Mouse (Mus musculus) liver, postnatal 0 days (tissue): ENCODE data around the gene P2rx1. TPM values are rescaled to one million over a fixed set of nuclear protein-coding genes. Genes with fewer than 3 reads are reported as not detected.
A peak's percentile ranks its signal among the peaks of the same experiment; 100 is the strongest.

ENCODE experiments used
- ATAC-seq: fragments of 200-750 bp; cut with Nextera tagmentation; 2 replicates; pipeline ENCODE4 v1.8.0; 2017; ENCODE audit warnings: mild to moderate bottlenecking, moderate library complexity
- DNase-seq: peaks from one replicate; pipeline ENCODE4 v3.0.0-alpha.2; 2016
- H3K27ac ChIP-seq: fragments of 300-500 bp; sonication (generic); 2 replicates; pipeline ENCODE4 v1.5.1; 2014; ENCODE audit warnings: antibody characterized with exemption, moderate library complexity, mild to moderate bottlenecking, low read depth
- H3K27me3 ChIP-seq: fragments of 300-500 bp; sonication (generic); 2 replicates; pipeline ENCODE4 v1.6.1; 2014; ENCODE audit warnings: low read length, control low read depth, mixed read lengths; ENCODE audit not compliant: insufficient read depth
- H3K36me3 ChIP-seq: fragments of 300-500 bp; sonication (generic); replicated peaks from 2 replicates; pipeline ENCODE4 v1.6.1; 2014; ENCODE audit warnings: mild to moderate bottlenecking, control low read depth, low read length, moderate library complexity, mixed read lengths; ENCODE audit not compliant: insufficient read depth
- H3K4me1 ChIP-seq: fragments of 300-500 bp; sonication (generic); 2 replicates; pipeline ENCODE4 v1.6.1; 2014; ENCODE audit warnings: antibody characterized with exemption, mild to moderate bottlenecking, control low read depth; ENCODE audit not compliant: insufficient read depth
- H3K4me2 ChIP-seq: fragments of 300-500 bp; sonication (generic); 2 replicates; pipeline ENCODE4 v1.6.1; 2014; ENCODE audit warnings: low read depth, mild to moderate bottlenecking, low read length, moderate library complexity, mixed read lengths
- H3K4me3 ChIP-seq: fragments of 300-500 bp; sonication (generic); 2 replicates; pipeline ENCODE4 v1.5.1; 2014; ENCODE audit warnings: low read depth, low read length
- H3K9ac ChIP-seq: fragments of 300-500 bp; sonication (generic); replicated peaks from 2 replicates; pipeline ENCODE4 v1.6.1; 2014; ENCODE audit warnings: mild to moderate bottlenecking, moderate library complexity
- H3K9me3 ChIP-seq: fragments of 300-500 bp; sonication (generic); 2 replicates; pipeline ENCODE4 v1.6.1; 2016; ENCODE audit warnings: mild to moderate bottlenecking, control low read depth, low read length, mixed read lengths
- CTCF ChIP-seq: sonication (generic); IDR thresholded peaks from 2 replicates; pipeline ENCODE4 v1.5.1; 2016; ENCODE audit warnings: antibody characterized with exemption, low read depth
- EP300 ChIP-seq: IDR thresholded peaks from 2 replicates; pipeline ENCODE4 v1.6.1; 2016; ENCODE audit warnings: antibody characterized with exemption, low read depth, mild to moderate bottlenecking
- WGBS: fragments of 180-500 bp; shearing (Covaris S2); extraction: QIAGEN DNeasy Blood & Tissue Kit; methylation state at CpG from one replicate; pipeline ENCODE4 v1.1.7; 2014; ENCODE audit not compliant: insufficient replicate concordance; 5-methylcytosine and 5-hydroxymethylcytosine counted together
- polyA plus RNA-seq: library from polyadenylated mRNA; unstranded; fragments of >200 nt; fragmentation: Nextera tagmentation; extraction: Ambion mirVana; gene quantifications from 2 replicates; pipeline ENCODE4 v1.2.1, GENCODE M21; 2015

The P2rx1 gene
- polyA plus RNA-seq, 1 experiment from 2014 or later: 7.9 TPM

GRCm38 (mm10) chr11:73007698-73008481, 9.0 kb downstream of the P2rx1 start:
- Histone ChIP-seq H3K9ac (no peak overlapping the region), H3K36me3 (no peaks in the 10 kb centered on the region), H3K4me1 (no peaks in the 10 kb centered on the region), H3K4me2 (no peak overlapping the region), H3K27me3 (no peaks in the 10 kb centered on the region), H3K9me3 (no peaks in the 10 kb centered on the region), H3K27ac (no peak overlapping the region), H3K4me3 (no peak overlapping the region)
- DNase-seq (peak; percentile 57), ATAC-seq (no peak)
- TF ChIP-seq CTCF (peak; percentile 81), EP300 (no peak)
- 59% methylated on average over 11 of the region's 11 CpGs for WGBS

- DNase-seq (no peak), ATAC-seq (no peak)
- H3K27ac ChIP-seq: no peak overlapping the region
- H3K4me3 ChIP-seq: no peak overlapping the region
- no peak overlapping the region for H3K9ac ChIP-seq
- H3K4me2 ChIP-seq: no peak overlapping the region
- WGBS: 75% methylated on average over 2 of the region's 2 CpGs
- no peaks in the 10 kb centered on the region for H3K27me3 ChIP-seq
- TF ChIP-seq EP300: no peak
- no peak for TF ChIP-seq CTCF
- 0 out of 2 replicates have a peak, but pooled peaks cover 3% of the 10 kb centered on the region for H3K4me1 ChIP-seq
- H3K9me3 ChIP-seq: no peaks in the 10 kb centered on the region
- no peaks in the 10 kb centered on the region for H3K36me3 ChIP-seq
Observed at GRCm38 (mm10) chr11:73008826-73009225, 9.9 kb downstream of the P2rx1 start.

DNA sequence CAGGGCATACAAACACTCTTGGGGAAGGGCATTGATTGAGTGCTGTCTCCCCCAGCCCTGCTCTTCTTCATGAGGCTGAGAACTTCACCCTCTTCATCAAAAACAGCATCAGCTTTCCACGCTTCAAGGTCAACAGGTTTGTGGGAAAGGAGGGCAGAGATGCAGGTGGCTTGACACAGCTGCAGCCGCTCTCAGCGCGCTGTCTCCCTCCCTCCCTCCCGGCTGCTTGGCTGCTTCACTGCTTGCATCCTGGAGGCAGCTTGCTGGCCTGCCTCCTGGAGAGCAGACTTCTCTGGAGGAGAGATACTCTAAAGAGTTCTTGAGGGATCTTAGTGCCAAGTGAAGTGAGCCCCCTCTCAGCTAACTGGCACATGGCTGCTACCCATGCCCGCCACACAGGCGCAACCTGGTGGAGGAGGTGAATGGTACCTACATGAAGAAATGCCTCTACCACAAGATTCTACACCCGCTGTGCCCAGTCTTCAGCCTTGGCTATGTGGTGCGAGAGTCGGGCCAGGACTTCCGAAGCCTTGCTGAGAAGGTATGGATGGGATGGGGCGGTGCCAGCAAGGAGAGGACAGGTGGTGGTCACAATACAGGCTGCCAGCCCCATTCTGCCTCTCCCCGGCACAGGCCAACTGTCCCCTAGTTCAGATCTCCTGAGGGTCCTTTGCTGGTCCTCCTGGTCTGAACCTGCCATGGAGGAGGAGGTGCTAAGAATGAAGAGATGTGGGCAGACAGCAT, 10.8 kb downstream of the P2rx1 start:
- H3K27ac ChIP-seq: no peak overlapping the region
- no peaks in the 10 kb centered on the region for H3K36me3 ChIP-seq
- ATAC-seq (no peak), DNase-seq (no peak)
- TF ChIP-seq EP300 (no peak), CTCF (no peak)
- no peaks in the 10 kb centered on the region for H3K9me3 ChIP-seq
- H3K4me2 ChIP-seq: no peak overlapping the region
- no peak overlapping the region for H3K4me3 ChIP-seq
- H3K27me3 ChIP-seq: no peaks in the 10 kb centered on the region
- H3K4me1 ChIP-seq: 0 out of 2 replicates have a peak, but pooled peaks cover 3% of the 10 kb centered on the region
- 70% methylated on average over 13 of the region's 13 CpGs for WGBS
- no peak overlapping the region for H3K9ac ChIP-seq

DNA sequence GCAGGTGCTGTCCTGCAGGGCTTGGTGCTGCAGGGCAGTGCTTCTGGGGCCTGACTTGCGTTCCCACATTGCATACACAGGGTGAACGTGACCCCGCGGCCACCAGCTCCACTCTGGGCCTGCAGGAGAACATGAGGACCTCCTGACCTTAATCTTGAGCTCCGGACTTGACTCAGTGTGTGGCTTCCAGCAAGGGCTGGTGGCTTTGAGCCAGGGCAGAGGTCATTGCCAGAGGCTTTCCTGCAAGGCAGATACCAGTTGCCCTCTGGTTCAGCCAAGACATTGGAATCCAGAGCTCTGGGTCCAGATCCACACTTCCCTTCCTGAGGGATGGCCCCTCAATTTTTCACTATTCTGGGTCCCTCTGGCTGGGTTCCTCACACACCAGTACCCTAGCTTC, 15.1 kb downstream of the P2rx1 start:
- no peak overlapping the region for H3K4me2 ChIP-seq
- DNase-seq (no peak), ATAC-seq (no peak)
- H3K27me3 ChIP-seq: peaks cover 17% of the 10 kb centered on the region
- no peaks in the 10 kb centered on the region for H3K9me3 ChIP-seq
- H3K27ac ChIP-seq: no peak overlapping the region
- no peak overlapping the region for H3K9ac ChIP-seq
- no peak overlapping the region for H3K4me3 ChIP-seq
- H3K4me1 ChIP-seq: peaks cover 6% of the 10 kb centered on the region
- 62% methylated on average over 5 of the region's 5 CpGs for WGBS
- TF ChIP-seq EP300 (no peak), CTCF (no peak)
- no peaks in the 10 kb centered on the region for H3K36me3 ChIP-seq

DNA sequence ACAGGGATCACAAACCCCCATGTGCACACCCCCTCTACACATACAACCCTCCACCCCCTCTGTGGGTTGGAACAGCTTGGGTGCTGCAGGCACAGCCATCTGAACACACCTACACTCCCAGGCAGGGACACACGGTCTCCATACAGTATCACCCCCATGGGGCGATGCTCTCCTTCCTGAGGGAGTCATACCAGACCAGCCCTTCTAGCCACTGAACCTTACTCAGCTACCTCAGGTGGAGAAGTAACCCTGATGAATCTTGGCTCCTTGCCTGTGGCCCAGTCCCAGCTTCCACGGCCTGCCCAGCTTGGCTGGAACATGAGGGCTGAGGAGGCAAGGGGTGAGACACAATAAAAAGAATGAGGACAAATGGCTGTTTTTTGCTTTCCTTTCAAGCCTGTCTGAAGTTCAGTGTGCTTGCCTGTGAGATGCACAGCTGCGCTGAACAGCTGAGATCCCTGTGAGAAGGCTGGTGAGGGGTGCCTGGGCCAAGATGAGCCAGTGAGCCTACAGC, 16.0 kb downstream of the P2rx1 start:
- 79% methylated on average over 4 of the region's 4 CpGs for WGBS
- Histone ChIP-seq H3K4me3 (no peak overlapping the region), H3K9ac (no peak overlapping the region), H3K4me1 (peaks cover 14% of the 10 kb centered on the region), H3K27me3 (peaks cover 26% of the 10 kb centered on the region), H3K9me3 (no peaks in the 10 kb centered on the region), H3K36me3 (no peaks in the 10 kb centered on the region), H3K27ac (no peak overlapping the region), H3K4me2 (no peak overlapping the region)
- ATAC-seq (no peak), DNase-seq (no peak)
- TF ChIP-seq EP300: no peak
- TF ChIP-seq CTCF: no peak

DNA sequence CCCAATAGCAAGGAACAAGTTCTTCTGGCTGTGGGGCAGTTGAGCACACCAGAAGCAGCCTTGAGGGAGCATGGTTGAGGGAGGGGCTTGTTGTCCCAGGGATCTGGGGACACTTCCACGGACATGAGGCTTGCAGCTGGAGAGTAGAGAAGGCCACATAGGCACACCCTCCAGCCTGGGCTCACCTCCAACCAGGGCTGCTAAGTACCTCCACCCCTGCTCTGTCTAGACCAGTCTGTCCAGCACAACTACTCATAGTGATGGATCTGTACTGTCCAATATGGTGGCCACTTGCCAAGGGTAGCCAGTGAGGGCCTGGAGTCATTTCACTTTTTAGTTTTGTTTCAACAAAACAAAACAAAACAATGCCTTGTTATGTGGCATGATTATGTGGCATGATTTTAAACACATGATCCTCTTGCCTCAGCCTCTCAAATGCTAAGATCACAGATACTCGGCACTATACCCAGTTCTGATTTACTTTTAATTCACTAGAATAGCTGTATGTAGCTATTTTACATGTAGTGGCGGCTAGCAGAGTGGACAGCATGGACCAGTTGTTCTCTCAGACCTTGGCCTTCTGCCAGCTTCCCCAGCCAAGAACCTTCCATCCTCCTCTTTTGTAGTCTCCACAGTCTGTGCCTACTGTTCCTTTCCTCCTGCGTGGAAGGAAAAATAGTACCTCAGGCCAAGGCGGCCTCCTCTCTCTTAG, 16.6 kb downstream of the P2rx1 start:
- Histone ChIP-seq H3K4me3 (no peak overlapping the region), H3K27ac (no peak overlapping the region), H3K36me3 (no peaks in the 10 kb centered on the region), H3K4me1 (peaks cover 14% of the 10 kb centered on the region), H3K9ac (no peak overlapping the region), H3K27me3 (peaks cover 31% of the 10 kb centered on the region), H3K9me3 (no peaks in the 10 kb centered on the region), H3K4me2 (no peak overlapping the region)
- no peak for ATAC-seq
- 82% methylated on average over 5 of the region's 5 CpGs for WGBS
- no peak for TF ChIP-seq EP300
- no peak for TF ChIP-seq CTCF
- no peak for DNase-seq
